Mouse (Mus musculus): ENCODE measurements around the gene Slc25a41. TPM values are rescaled to one million over a fixed set of nuclear protein-coding genes. Genes with fewer than 3 reads are reported as not detected.

Gene Slc25a41
- total and polyA plus RNA-seq, 2 experiments from 2014 or later = not detected

GRCm38 (mm10) chr17:56989467-56990114 lies 51.9 kb downstream of the Slc25a41 start:
- 2% methylated on average over 25 of the region's 25 CpGs for WGBS

GRCm38 (mm10) chr17:56988921-56989430 lies 52.5 kb downstream of the Slc25a41 start:
- peak overlapping the region; percentile 81; the same call in 1 of the 2 replicates for H3K9ac ChIP-seq (replicated peaks; ENCODE audit: low read length, poor library complexity, severe bottlenecking)
- H3K4me1 ChIP-seq (ENCODE audit: insufficient read depth, low read length) = peaks cover 5% of the 10 kb centered on the region; the same call in 1 of the 2 replicates
- peak overlapping the region; percentile 78 for H3K4me3 ChIP-seq (ENCODE audit: low read depth, low read length)
- peaks cover 18% of the 10 kb centered on the region for H3K36me3 ChIP-seq (ENCODE audit: insufficient read depth, low read length)
- H3K27me3 ChIP-seq (ENCODE audit: insufficient read depth, low read length) = no peaks in the 10 kb centered on the region
- peak overlapping the region; percentile 85 for H3K27ac ChIP-seq (ENCODE audit: low read depth, low read length)
- peak; percentile 50 for TF ChIP-seq CTCF (IDR thresholded peaks at IDR 0.05)
- H3K4me2 ChIP-seq (ENCODE audit: low read depth, low read length, poor library complexity, severe bottlenecking) = peak overlapping the region; percentile 77
- ATAC-seq (ENCODE audit: low FRiP score) (no peak), DNase-seq (ENCODE audit: low spot score) (no peak)
- H3K9me3 ChIP-seq (ENCODE audit: low read length) = no peaks in the 10 kb centered on the region
- WGBS = 64% methylated on average over 7 of the region's 7 CpGs

More at GRCm38 (mm10) chr17:56989467-56990114, 51.9 kb downstream of the Slc25a41 start:
- peak; percentile 90 for ATAC-seq (ENCODE audit: low FRiP score)
- peak; percentile 95 for DNase-seq (ENCODE audit: low spot score)
- H3K27ac ChIP-seq (ENCODE audit: low read depth, low read length) = peak overlapping the region; percentile 85
- no peaks in the 10 kb centered on the region for H3K9me3 ChIP-seq (ENCODE audit: low read length)
- H3K36me3 ChIP-seq (ENCODE audit: insufficient read depth, low read length) = peaks cover 22% of the 10 kb centered on the region
- peak overlapping the region; percentile 78 for H3K4me3 ChIP-seq (ENCODE audit: low read depth, low read length)
- peaks cover 5% of the 10 kb centered on the region; the same call in 1 of the 2 replicates for H3K4me1 ChIP-seq (ENCODE audit: insufficient read depth, low read length)
- H3K9ac ChIP-seq (replicated peaks; ENCODE audit: low read length, poor library complexity, severe bottlenecking) = peak overlapping the region; percentile 81
- peak overlapping the region; percentile 77 for H3K4me2 ChIP-seq (ENCODE audit: low read depth, low read length, poor library complexity, severe bottlenecking)
- no peak; the same call in 1 of the 2 replicates for TF ChIP-seq CTCF (IDR thresholded peaks at IDR 0.05)
- H3K27me3 ChIP-seq (ENCODE audit: insufficient read depth, low read length) = no peaks in the 10 kb centered on the region

DNA sequence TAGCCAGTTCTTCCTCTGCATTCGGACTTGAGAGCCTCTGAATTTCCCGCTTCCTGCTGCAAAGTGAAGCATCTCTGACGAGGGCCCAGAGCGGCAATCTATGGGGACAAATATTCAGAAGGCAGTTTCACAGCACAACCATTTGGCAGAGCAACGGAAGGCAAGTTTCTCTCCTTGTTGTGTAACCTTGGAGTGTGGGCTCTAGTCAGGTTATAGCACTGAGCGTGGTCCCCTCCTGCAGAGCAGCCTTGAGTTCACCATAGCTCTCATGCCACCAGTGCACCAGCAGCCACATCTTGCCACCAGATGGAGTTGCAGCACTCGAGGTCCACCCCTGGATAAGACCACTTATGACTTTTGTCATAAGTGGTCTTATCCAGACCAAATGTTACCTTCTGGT lies 53.0 kb downstream of the Slc25a41 start:
- no peak overlapping the region for H3K27ac ChIP-seq (ENCODE audit: low read depth, low read length)
- 86% methylated on average over 7 of the region's 7 CpGs for WGBS
- H3K27me3 ChIP-seq (ENCODE audit: insufficient read depth, low read length) = no peaks in the 10 kb centered on the region
- peaks cover 5% of the 10 kb centered on the region; the same call in 1 of the 2 replicates for H3K4me1 ChIP-seq (ENCODE audit: insufficient read depth, low read length)
- H3K9ac ChIP-seq (replicated peaks; ENCODE audit: low read length, poor library complexity, severe bottlenecking) = no peak overlapping the region
- H3K4me3 ChIP-seq (ENCODE audit: low read depth, low read length) = no peak overlapping the region
- no peak for ATAC-seq (ENCODE audit: low FRiP score)
- no peak for DNase-seq (ENCODE audit: low spot score)
- H3K36me3 ChIP-seq (ENCODE audit: insufficient read depth, low read length) = peaks cover 13% of the 10 kb centered on the region
- H3K9me3 ChIP-seq (ENCODE audit: low read length) = no peaks in the 10 kb centered on the region
- H3K4me2 ChIP-seq (ENCODE audit: low read depth, low read length, poor library complexity, severe bottlenecking) = no peak overlapping the region
- peak; percentile 52; the same call in 1 of the 2 replicates for TF ChIP-seq CTCF (IDR thresholded peaks at IDR 0.05)

DNA sequence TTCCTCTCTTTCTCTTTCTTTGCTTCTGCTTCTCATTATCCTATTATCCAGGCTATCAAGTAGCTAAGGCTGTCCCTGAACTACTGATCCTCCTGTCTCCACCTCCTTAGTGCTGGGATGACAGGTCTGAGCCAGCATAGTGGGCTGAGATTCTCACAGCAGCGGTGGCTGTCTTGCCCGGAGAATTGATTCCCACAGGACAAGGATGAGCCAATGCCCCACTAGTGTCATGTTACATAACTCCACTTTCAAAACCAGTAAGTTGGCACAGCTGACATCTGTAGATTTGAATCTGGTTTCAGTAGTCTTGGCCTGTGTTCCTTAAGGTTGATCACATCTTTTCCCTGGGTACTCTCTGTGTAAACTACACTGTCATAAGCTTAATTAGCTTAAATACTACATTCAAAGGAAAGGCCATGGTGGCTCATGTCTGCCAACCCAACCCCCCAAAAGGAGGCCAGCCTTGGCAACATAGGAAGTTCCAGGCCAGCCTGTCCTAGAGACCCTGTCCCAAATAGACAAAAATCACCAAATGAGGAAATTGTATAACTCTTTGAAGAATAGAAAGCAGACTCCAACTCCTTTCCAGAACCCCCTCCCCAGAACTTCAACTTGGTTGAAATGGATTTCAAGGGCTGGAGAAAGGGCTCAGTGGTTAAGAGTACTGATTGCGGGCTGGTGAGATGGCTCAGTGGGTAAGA lies 55.2 kb downstream of the Slc25a41 start:
- Histone ChIP-seq H3K9me3 (ENCODE audit: low read length) (no peaks in the 10 kb centered on the region), H3K9ac (replicated peaks; ENCODE audit: low read length, poor library complexity, severe bottlenecking) (no peak overlapping the region), H3K4me3 (ENCODE audit: low read depth, low read length) (no peak overlapping the region), H3K4me1 (ENCODE audit: insufficient read depth, low read length) (peaks cover 4% of the 10 kb centered on the region; the same call in 1 of the 2 replicates), H3K27me3 (ENCODE audit: insufficient read depth, low read length) (no peaks in the 10 kb centered on the region), H3K27ac (ENCODE audit: low read depth, low read length) (no peak overlapping the region), H3K36me3 (ENCODE audit: insufficient read depth, low read length) (no peaks in the 10 kb centered on the region), H3K4me2 (ENCODE audit: low read depth, low read length, poor library complexity, severe bottlenecking) (no peak overlapping the region)
- ATAC-seq (ENCODE audit: low FRiP score) (no peak), DNase-seq (ENCODE audit: low spot score) (no peak)
- TF ChIP-seq CTCF (IDR thresholded peaks at IDR 0.05) = no peak
- whole genome bisulfite sequencing = 85% methylated on average over 3 of the region's 3 CpGs

DNA sequence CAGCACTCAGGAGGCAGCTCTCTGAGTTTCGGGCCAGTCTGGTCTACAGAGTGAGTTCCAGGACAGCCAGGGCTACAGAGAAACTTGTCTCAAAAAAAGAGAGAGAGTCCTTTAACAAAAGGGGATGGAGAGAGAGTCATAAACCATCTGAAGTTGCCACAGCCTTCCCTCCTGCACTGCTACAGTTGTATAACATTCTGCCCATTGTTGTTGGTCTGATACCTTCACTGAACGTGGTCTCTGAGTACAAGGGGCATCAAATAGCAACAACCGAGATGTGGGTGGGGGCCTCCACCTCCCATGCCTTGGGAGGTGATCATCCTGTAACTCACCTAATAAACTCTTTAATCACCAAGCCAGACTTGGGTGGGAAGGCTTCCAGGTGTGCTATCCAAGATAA lies 55.8 kb downstream of the Slc25a41 start:
- WGBS = 88% methylated on average over 3 of the region's 3 CpGs
- Histone ChIP-seq H3K27ac (ENCODE audit: low read depth, low read length) (no peak overlapping the region), H3K4me2 (ENCODE audit: low read depth, low read length, poor library complexity, severe bottlenecking) (no peak overlapping the region)

GRCm38 (mm10) chr17:56984886-56985285 lies 56.6 kb downstream of the Slc25a41 start:
- no peak for ATAC-seq (ENCODE audit: low FRiP score)
- no peak for TF ChIP-seq CTCF (IDR thresholded peaks at IDR 0.05)
- Histone ChIP-seq H3K27me3 (ENCODE audit: insufficient read depth, low read length) (no peaks in the 10 kb centered on the region), H3K4me3 (ENCODE audit: low read depth, low read length) (no peak overlapping the region), H3K36me3 (ENCODE audit: insufficient read depth, low read length) (no peaks in the 10 kb centered on the region), H3K4me2 (ENCODE audit: low read depth, low read length, poor library complexity, severe bottlenecking) (no peak overlapping the region), H3K4me1 (ENCODE audit: insufficient read depth, low read length) (no peaks in the 10 kb centered on the region), H3K9ac (replicated peaks; ENCODE audit: low read length, poor library complexity, severe bottlenecking) (no peak overlapping the region), H3K27ac (ENCODE audit: low read depth, low read length) (no peak overlapping the region), H3K9me3 (ENCODE audit: low read length) (no peaks in the 10 kb centered on the region)
- 87% methylated on average over 9 of the region's 9 CpGs for WGBS
- no peak for DNase-seq (ENCODE audit: low spot score)

More for the DNA sequence above, 55.8 kb downstream of the Slc25a41 start:
- H3K27me3 ChIP-seq (ENCODE audit: insufficient read depth, low read length) = no peaks in the 10 kb centered on the region
- no peaks in the 10 kb centered on the region for H3K36me3 ChIP-seq (ENCODE audit: insufficient read depth, low read length)
- DNase-seq (ENCODE audit: low spot score) (no peak), ATAC-seq (ENCODE audit: low FRiP score) (no peak)
- no peak overlapping the region for H3K9ac ChIP-seq (replicated peaks; ENCODE audit: low read length, poor library complexity, severe bottlenecking)
- H3K4me3 ChIP-seq (ENCODE audit: low read depth, low read length) = no peak overlapping the region
- H3K4me1 ChIP-seq (ENCODE audit: insufficient read depth, low read length) = no peaks in the 10 kb centered on the region
- no peaks in the 10 kb centered on the region for H3K9me3 ChIP-seq (ENCODE audit: low read length)
- TF ChIP-seq CTCF (IDR thresholded peaks at IDR 0.05) = no peak

Other genes with a start within 250 kb of the Slc25a41 start
- gene Rfx2, start 210.6 kb downstream of the Slc25a41 start, total RNA-seq (2014; rRNA removed) = 5.1 and 5.7 TPM in 2 replicates
- gene Rfx2, start 210.6 kb downstream of the Slc25a41 start, polyA plus RNA-seq (2015; fragmentation: Nextera tagmentation; extraction: Ambion mirVana) = 2.3 and 3.0 TPM in 2 replicates
- 0.11 TPM in 1 of 2 replicates, not detected in the other for gene Acsbg2, start 167.2 kb downstream of the Slc25a41 start, total RNA-seq (2014; rRNA removed)
- gene Acsbg2, start 167.2 kb downstream of the Slc25a41 start, polyA plus RNA-seq (2015; fragmentation: Nextera tagmentation; extraction: Ambion mirVana) = not detected in 2 replicates
- not detected in 2 replicates for gene 1700061G19Rik, start 166.2 kb downstream of the Slc25a41 start, total RNA-seq (2014; rRNA removed)
- 0.45 and 0.72 TPM in 2 replicates for gene 1700061G19Rik, start 166.2 kb downstream of the Slc25a41 start, polyA plus RNA-seq (2015; fragmentation: Nextera tagmentation; extraction: Ambion mirVana)
- 136 and 145 TPM in 2 replicates for gene Mllt1, start 106.2 kb downstream of the Slc25a41 start, total RNA-seq (2014; rRNA removed)
- 60.2 and 63.5 TPM in 2 replicates for gene Mllt1, start 106.2 kb downstream of the Slc25a41 start, polyA plus RNA-seq (2015; fragmentation: Nextera tagmentation; extraction: Ambion mirVana)
- not detected in 2 replicates for gene Acer1, start 59.5 kb downstream of the Slc25a41 start, total RNA-seq (2014; rRNA removed)
- gene Acer1, start 59.5 kb downstream of the Slc25a41 start, polyA plus RNA-seq (2015; fragmentation: Nextera tagmentation; extraction: Ambion mirVana) = not detected in 2 replicates
- gene Clpp, start 51.3 kb downstream of the Slc25a41 start, total RNA-seq (2014; rRNA removed) = 126 and 139 TPM in 2 replicates
- gene Clpp, start 51.3 kb downstream of the Slc25a41 start, polyA plus RNA-seq (2015; fragmentation: Nextera tagmentation; extraction: Ambion mirVana) = 158 and 170 TPM in 2 replicates
- 44.3 and 64.8 TPM in 2 replicates for gene Alkbh7, start 44.3 kb downstream of the Slc25a41 start, total RNA-seq (2014; rRNA removed)
- 75.5 and 75.8 TPM in 2 replicates for gene Alkbh7, start 44.3 kb downstream of the Slc25a41 start, polyA plus RNA-seq (2015; fragmentation: Nextera tagmentation; extraction: Ambion mirVana)
- gene Pspn, start 41.6 kb downstream of the Slc25a41 start, total RNA-seq (2014; rRNA removed) = not detected in 2 replicates
- gene Pspn, start 41.6 kb downstream of the Slc25a41 start, polyA plus RNA-seq (2015; fragmentation: Nextera tagmentation; extraction: Ambion mirVana) = 0.37 and 0.54 TPM in 2 replicates
- 37.8 and 47.8 TPM in 2 replicates for gene Gtf2f1, start 30.4 kb downstream of the Slc25a41 start, total RNA-seq (2014; rRNA removed)
- gene Gtf2f1, start 30.4 kb downstream of the Slc25a41 start, polyA plus RNA-seq (2015; fragmentation: Nextera tagmentation; extraction: Ambion mirVana) = 66.4 and 67.5 TPM in 2 replicates
- gene Gm17949, start 30.2 kb downstream of the Slc25a41 start, total RNA-seq (2014; rRNA removed) = 0.22 TPM in 1 of 2 replicates, not detected in the other
- gene Gm17949, start 30.2 kb downstream of the Slc25a41 start, polyA plus RNA-seq (2015; fragmentation: Nextera tagmentation; extraction: Ambion mirVana) = 0.38 TPM in 2 replicates
- 73.6 and 76.9 TPM in 2 replicates for gene Khsrp, start 10.1 kb downstream of the Slc25a41 start, total RNA-seq (2014; rRNA removed)
- gene Khsrp, start 10.1 kb downstream of the Slc25a41 start, polyA plus RNA-seq (2015; fragmentation: Nextera tagmentation; extraction: Ambion mirVana) = 25.3 and 31.6 TPM in 2 replicates
- gene Crb3, start 17.5 kb upstream of the Slc25a41 start, total RNA-seq (2014; rRNA removed) = 6.2 and 8.5 TPM in 2 replicates
- gene Crb3, start 17.5 kb upstream of the Slc25a41 start, polyA plus RNA-seq (2015; fragmentation: Nextera tagmentation; extraction: Ambion mirVana) = 3.5 and 5.1 TPM in 2 replicates
- gene Slc25a23, start 18.2 kb upstream of the Slc25a41 start, total RNA-seq (2014; rRNA removed) = 109 and 146 TPM in 2 replicates
- gene Slc25a23, start 18.2 kb upstream of the Slc25a41 start, polyA plus RNA-seq (2015; fragmentation: Nextera tagmentation; extraction: Ambion mirVana) = 42.9 and 44.5 TPM in 2 replicates
- gene Dennd1c, start 36.9 kb upstream of the Slc25a41 start, total RNA-seq (2014; rRNA removed) = 0.27 and 1.0 TPM in 2 replicates
- 1.9 and 2.3 TPM in 2 replicates for gene Dennd1c, start 36.9 kb upstream of the Slc25a41 start, polyA plus RNA-seq (2015; fragmentation: Nextera tagmentation; extraction: Ambion mirVana)
- 186 and 206 TPM in 2 replicates for gene Tubb4a, start 46.1 kb upstream of the Slc25a41 start, total RNA-seq (2014; rRNA removed)
- gene Tubb4a, start 46.1 kb upstream of the Slc25a41 start, polyA plus RNA-seq (2015; fragmentation: Nextera tagmentation; extraction: Ambion mirVana) = 408 and 417 TPM in 2 replicates
- 2.2 and 3.8 TPM in 2 replicates for gene Tnfsf9, start 63.7 kb upstream of the Slc25a41 start, total RNA-seq (2014; rRNA removed)
- 3.6 and 4.5 TPM in 2 replicates for gene Tnfsf9, start 63.7 kb upstream of the Slc25a41 start, polyA plus RNA-seq (2015; fragmentation: Nextera tagmentation; extraction: Ambion mirVana)
- gene Cd70, start 108.1 kb upstream of the Slc25a41 start, total RNA-seq (2014; rRNA removed) = 0.82 TPM in 1 of 2 replicates, not detected in the other
- gene Cd70, start 108.1 kb upstream of the Slc25a41 start, polyA plus RNA-seq (2015; fragmentation: Nextera tagmentation; extraction: Ambion mirVana) = 1.2 and 1.4 TPM in 2 replicates
- not detected in 2 replicates for gene Tnfsf14, start 152.5 kb upstream of the Slc25a41 start, total RNA-seq (2014; rRNA removed)
- gene Tnfsf14, start 152.5 kb upstream of the Slc25a41 start, polyA plus RNA-seq (2015; fragmentation: Nextera tagmentation; extraction: Ambion mirVana) = not detected in 2 replicates
- 0.49 and 8.6 TPM in 2 replicates for gene C3, start 186.5 kb upstream of the Slc25a41 start, total RNA-seq (2014; rRNA removed)
- 1.7 and 2.9 TPM in 2 replicates for gene C3, start 186.5 kb upstream of the Slc25a41 start, polyA plus RNA-seq (2015; fragmentation: Nextera tagmentation; extraction: Ambion mirVana)
- 19.2 and 20.9 TPM in 2 replicates for gene Gpr108, start 206.8 kb upstream of the Slc25a41 start, total RNA-seq (2014; rRNA removed)
- 22.6 and 23.1 TPM in 2 replicates for gene Gpr108, start 206.8 kb upstream of the Slc25a41 start, polyA plus RNA-seq (2015; fragmentation: Nextera tagmentation; extraction: Ambion mirVana)
- 3.8 and 5.5 TPM in 2 replicates for gene Trip10, start 207.8 kb upstream of the Slc25a41 start, total RNA-seq (2014; rRNA removed)
- gene Trip10, start 207.8 kb upstream of the Slc25a41 start, polyA plus RNA-seq (2015; fragmentation: Nextera tagmentation; extraction: Ambion mirVana) = 5.4 and 5.5 TPM in 2 replicates
- 1.5 and 2.7 TPM in 2 replicates for gene Vav1, start 237.4 kb upstream of the Slc25a41 start, total RNA-seq (2014; rRNA removed)
- 1.7 and 2.0 TPM in 2 replicates for gene Vav1, start 237.4 kb upstream of the Slc25a41 start, polyA plus RNA-seq (2015; fragmentation: Nextera tagmentation; extraction: Ambion mirVana)

Data from midbrain, postnatal 0 days (tissue).